7 mouse cellular contexts compared by ENCODE assay signal in the genomic region with DNA sequence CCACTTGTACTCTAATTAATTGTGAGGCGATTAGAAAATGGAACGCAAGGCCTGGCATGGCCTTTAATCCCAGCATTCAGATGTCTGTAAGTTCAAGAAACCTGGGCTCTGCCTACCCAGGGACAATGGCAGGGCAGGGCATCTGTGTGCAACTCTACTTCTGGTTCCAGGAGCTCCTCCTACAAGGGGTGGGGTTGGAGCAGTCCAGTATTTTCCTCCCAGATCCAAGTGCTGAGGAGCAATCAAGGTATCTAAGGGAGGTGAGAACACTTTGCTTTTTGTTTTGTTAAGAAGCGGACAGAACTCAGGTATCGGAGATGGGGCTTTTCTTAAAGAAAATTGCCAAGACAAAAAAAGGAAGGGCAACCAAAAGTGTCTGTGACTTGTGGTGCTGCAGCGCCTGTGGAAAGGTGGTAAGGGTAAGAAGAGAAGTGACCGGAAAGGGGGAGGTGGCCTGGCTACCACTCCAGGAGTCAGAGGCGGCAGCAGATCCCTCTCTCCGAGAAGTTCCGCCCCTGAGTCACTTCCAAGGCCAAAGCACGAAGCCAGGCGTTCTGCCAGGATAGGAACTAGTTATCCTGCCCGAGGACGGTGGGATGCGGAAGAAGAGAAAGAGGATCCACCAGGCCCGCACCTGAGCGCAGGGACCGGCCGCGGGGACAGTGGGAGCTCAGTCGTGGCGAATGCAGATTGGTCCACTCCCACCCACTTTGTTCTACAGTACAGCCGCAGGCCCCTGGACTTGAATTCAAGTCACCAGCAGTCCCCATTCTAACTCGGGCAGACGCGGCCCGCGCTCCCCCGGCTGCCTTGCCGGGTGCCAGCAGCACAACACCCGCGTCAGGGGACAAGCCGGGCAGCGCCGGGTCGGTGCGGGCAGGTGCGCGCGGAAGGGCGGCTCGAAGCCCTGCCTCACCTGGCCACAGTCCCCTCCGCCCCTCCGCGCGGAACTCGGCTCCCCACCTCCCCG. TPM values are rescaled to one million over a fixed set of nuclear protein-coding genes. Genes with fewer than 3 reads are reported as not detected.
DNase-seq lines count a peak whose midpoint lies in the region; ATAC-seq and TF ChIP-seq lines count a peak whose summit lies in the region.

No protein-coding gene starts in this region.

- peaks cover 21% of the 10 kb centered on the region for H3K27me3 ChIP-seq in E14TG2a.4 (ENCODE audit: insufficient read depth, low read length)
- peaks cover 50% of the 10 kb centered on the region for H3K27me3 ChIP-seq in forebrain, embryonic 10.5 days (ENCODE audit: poor library complexity, severe bottlenecking)
- peaks cover 36% of the 10 kb centered on the region for H3K27me3 ChIP-seq in hindbrain, embryonic 13.5 days
- peaks cover 78% of the 10 kb centered on the region for H3K27me3 ChIP-seq in liver, embryonic 12.5 days (replicated peaks)

- peak overlapping the region; percentile 79 for H3K9ac ChIP-seq in hindbrain, embryonic 13.5 days
- H3K9ac ChIP-seq in liver, embryonic 12.5 days = peak overlapping the region; percentile 62

- H3K36me3 ChIP-seq in E14TG2a.4 (ENCODE audit: insufficient read depth, low read length) = no peaks in the 10 kb centered on the region
- no peaks in the 10 kb centered on the region for H3K36me3 ChIP-seq in forebrain, embryonic 10.5 days (replicated peaks)
- H3K36me3 ChIP-seq in hindbrain, embryonic 13.5 days = no peaks in the 10 kb centered on the region
- H3K36me3 ChIP-seq in liver, embryonic 12.5 days = no peaks in the 10 kb centered on the region

- DNase-seq in adrenal gland, adult 18-20 months (ENCODE audit: low spot score in 2 of 2) = peak; percentile 51 to 61
- DNase-seq in forebrain, embryonic 10.5 days (ENCODE audit: extremely low spot score, low spot score) = peak; percentile 44
- peak; percentile 52 for DNase-seq in neural tube, embryonic 10.5 days (ENCODE audit: extremely low spot score, low spot score)
- DNase-seq in natural killer cell, adult 2 months (ENCODE audit: low spot score in 2 of 2) = no peak

- ATAC-seq in hindbrain, embryonic 13.5 days (ENCODE audit: low FRiP score) = peak; percentile 62
- no peak for ATAC-seq in liver, embryonic 12.5 days

- peak overlapping the region; percentile 81 for H3K4me2 ChIP-seq in hindbrain, embryonic 13.5 days
- H3K4me2 ChIP-seq in liver, embryonic 12.5 days = peak overlapping the region; percentile 98

- no peaks in the 10 kb centered on the region for H3K9me3 ChIP-seq in E14TG2a.4 (ENCODE audit: low read length)
- no peaks in the 10 kb centered on the region for H3K9me3 ChIP-seq in forebrain, embryonic 10.5 days
- H3K9me3 ChIP-seq in hindbrain, embryonic 13.5 days = no peaks in the 10 kb centered on the region
- no peaks in the 10 kb centered on the region for H3K9me3 ChIP-seq in liver, embryonic 12.5 days (replicated peaks)

- H3K4me3 ChIP-seq in E14TG2a.4 (replicated peaks; ENCODE audit: low read length) = peak overlapping the region; percentile 85
- H3K4me3 ChIP-seq in forebrain, embryonic 10.5 days = peak overlapping the region; percentile 84
- peak overlapping the region; percentile 66 for H3K4me3 ChIP-seq in hindbrain, embryonic 13.5 days
- H3K4me3 ChIP-seq in liver, embryonic 12.5 days = peak overlapping the region; percentile 68

- WGBS in forebrain, embryonic 10.5 days = 6% methylated on average over 47 of the region's 47 CpGs
- WGBS in hindbrain, embryonic 13.5 days = 6% methylated on average over 47 of the region's 47 CpGs
- WGBS in liver, embryonic 12.5 days (ENCODE audit: insufficient replicate concordance) = 6% methylated on average over 44 of the region's 47 CpGs

- peak overlapping the region; percentile 82 for H3K27ac ChIP-seq in forebrain, embryonic 10.5 days
- peak overlapping the region; percentile 60 for H3K27ac ChIP-seq in hindbrain, embryonic 13.5 days
- H3K27ac ChIP-seq in liver, embryonic 12.5 days = no peak overlapping the region

- peaks cover 66% of the 10 kb centered on the region for H3K4me1 ChIP-seq in E14TG2a.4 (replicated peaks; ENCODE audit: low read depth, low read length)
- peaks cover 54% of the 10 kb centered on the region for H3K4me1 ChIP-seq in forebrain, embryonic 10.5 days
- peaks cover 36% of the 10 kb centered on the region for H3K4me1 ChIP-seq in hindbrain, embryonic 13.5 days (replicated peaks)
- peaks cover 41% of the 10 kb centered on the region for H3K4me1 ChIP-seq in liver, embryonic 12.5 days

- no peak for TF ChIP-seq CTCF in E14TG2a.4 (conservative IDR thresholded peaks at IDR 0.05; ENCODE audit: low read length)

RNA-seq across cellular contexts. Expression of a gene that starts 9.7 kb away (rescaled TPM):
- 100 to 1,000 TPM; 168 to 204 TPM for total RNA-seq in adrenal gland, adult 18-20 months (2021)
- 14.5 and 15.4 TPM in 2 replicates for polyA plus RNA-seq in forebrain, embryonic 10.5 days (2016; fragmentation: Nextera tagmentation; extraction: Ambion mirVana)
- 42.6 and 42.7 TPM in 2 replicates for polyA plus RNA-seq in hindbrain, embryonic 13.5 days (2015; fragmentation: Nextera tagmentation; extraction: Ambion mirVana)
- polyA plus RNA-seq in liver, embryonic 12.5 days (2016; fragmentation: Nextera tagmentation; extraction: Ambion mirVana) = 1.9 TPM in 2 replicates

RNA-seq across cellular contexts. Expression of a gene that starts 24.3 kb away (rescaled TPM):
- total RNA-seq in adrenal gland, adult 18-20 months (2021) = 10 to 100 TPM; 11.0 to 16.0 TPM
- polyA plus RNA-seq in forebrain, embryonic 10.5 days (2016; fragmentation: Nextera tagmentation; extraction: Ambion mirVana) = 0.28 and 0.74 TPM in 2 replicates
- 2.4 and 2.5 TPM in 2 replicates for polyA plus RNA-seq in hindbrain, embryonic 13.5 days (2015; fragmentation: Nextera tagmentation; extraction: Ambion mirVana)
- polyA plus RNA-seq in liver, embryonic 12.5 days (2016; fragmentation: Nextera tagmentation; extraction: Ambion mirVana) = 0.07 TPM in 2 replicates

RNA-seq across cellular contexts. Expression of a gene that starts 51.1 kb away (rescaled TPM):
- total RNA-seq in adrenal gland, adult 18-20 months (2021) = not detected
- polyA plus RNA-seq in forebrain, embryonic 10.5 days (2016; fragmentation: Nextera tagmentation; extraction: Ambion mirVana) = not detected in 2 replicates
- polyA plus RNA-seq in hindbrain, embryonic 13.5 days (2015; fragmentation: Nextera tagmentation; extraction: Ambion mirVana) = 0.08 TPM in 1 of 2 replicates, not detected in the other
- not detected in 2 replicates for polyA plus RNA-seq in liver, embryonic 12.5 days (2016; fragmentation: Nextera tagmentation; extraction: Ambion mirVana)

Comparison
In these comparisons a context has a peak if more than half of its experiments do, and no peak if none do; other contexts are left out.
1. DNase-seq: peak in adrenal gland, adult 18-20 months (2 of 2), forebrain, embryonic 10.5 days (single experiment) and neural tube, embryonic 10.5 days (single experiment); none in natural killer cell, adult 2 months (0 of 2).
2. Peak in every context shown above with its lines, with median percentiles within 50 percentile points of each other: H3K4me3 ChIP-seq.